Mouse (Mus musculus): ENCODE measurements around the gene Plin2.
"Not testable (repeated sequence)": the region's sequence is repeated elsewhere in the genome, so short reads cannot be mapped to it uniquely, and the experiment has no call there.

Gene Plin2

DNA sequence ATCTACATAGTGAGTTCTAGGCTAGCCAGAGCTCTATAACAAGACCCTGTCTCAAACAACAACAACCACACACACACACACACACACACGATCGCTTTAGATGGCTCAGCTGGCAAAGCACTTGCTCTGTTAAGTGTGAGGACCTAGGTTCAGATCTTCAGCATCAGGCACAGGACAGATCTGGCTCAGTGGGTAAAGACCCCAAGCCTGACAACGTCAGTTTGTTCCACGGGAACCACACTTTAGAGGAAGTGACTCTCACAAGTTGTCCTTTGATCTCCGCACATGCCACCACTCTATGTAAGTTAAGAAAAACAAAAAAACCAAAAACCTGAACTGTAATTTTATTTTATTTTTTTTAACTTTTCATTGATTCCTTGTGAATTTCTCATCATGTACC is 13.4 kb upstream of the Plin2 start:
- no peak for DNase-seq

DNA sequence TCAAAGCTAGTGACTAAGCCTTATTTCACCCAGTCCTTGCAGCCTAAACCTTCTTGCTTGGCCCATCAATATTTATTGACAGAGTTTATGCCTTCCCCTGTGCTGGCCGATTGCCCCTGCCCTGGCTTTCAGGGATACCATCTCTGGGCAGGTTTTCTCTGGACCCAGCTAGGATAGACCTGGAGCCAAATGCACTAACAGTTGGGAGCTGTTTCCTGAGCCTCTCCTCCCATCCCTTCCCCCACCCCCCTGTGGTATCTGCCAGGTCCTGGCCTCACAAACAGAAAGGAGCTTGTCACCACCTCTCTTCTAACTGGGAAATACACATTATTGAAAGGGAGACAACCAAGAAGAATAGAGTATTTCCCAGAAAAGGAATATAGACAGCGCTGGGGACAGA is 12.0 kb upstream of the Plin2 start:
- peak; percentile 39 to 53 for DNase-seq

DNA sequence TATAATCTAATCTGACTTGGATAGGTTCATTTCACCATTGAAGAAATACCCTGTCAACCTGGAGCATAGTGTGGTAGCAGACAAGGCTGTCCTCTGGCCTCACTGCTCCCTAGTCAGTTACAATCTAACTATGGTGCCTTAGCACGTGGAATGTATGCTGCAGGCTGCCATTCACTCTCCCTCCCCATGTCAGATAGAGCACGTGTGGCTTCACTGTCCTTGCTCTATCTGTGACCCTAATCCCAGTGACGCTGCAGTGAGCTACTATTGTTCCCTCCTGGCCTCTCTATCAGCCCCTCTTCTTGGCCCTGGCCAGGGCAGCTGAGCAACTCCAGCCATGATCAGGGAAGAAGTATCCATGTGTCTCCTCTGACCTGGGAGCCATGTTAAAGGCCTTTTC is 11.6 kb upstream of the Plin2 start:
- no peak for DNase-seq

GRCm38 (mm10) chr4:86679686-86680085 is 9.8 kb upstream of the Plin2 start:
- no peak for DNase-seq

DNA sequence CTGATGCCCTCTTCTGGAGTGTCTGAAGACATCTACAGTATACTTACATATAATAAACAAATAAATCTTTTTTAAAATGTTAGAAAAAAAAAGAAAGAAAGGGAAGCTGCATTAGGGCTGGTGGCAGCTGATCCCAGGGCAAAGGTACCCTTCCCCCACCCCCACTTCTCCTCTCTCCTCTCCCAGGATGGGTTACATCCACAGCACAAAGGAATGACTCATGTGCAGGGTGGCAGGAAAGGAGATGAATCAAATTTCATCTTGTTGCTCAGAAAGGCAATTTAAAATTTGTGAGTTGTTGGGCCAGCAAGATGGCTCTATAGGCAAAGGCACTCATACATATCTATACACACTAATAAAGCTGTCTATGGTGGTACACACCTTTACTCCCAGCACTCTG is 6.9 kb upstream of the Plin2 start:
- DNase-seq = no peak

- peak; percentile 40 to 50 for DNase-seq
Observed at GRCm38 (mm10) chr4:86674739-86675138, 4.9 kb upstream of the Plin2 start.

GRCm38 (mm10) chr4:86674150-86674549 is 4.3 kb upstream of the Plin2 start:
- DNase-seq = not testable (repeated sequence)

GRCm38 (mm10) chr4:86672450-86672849 is 2.6 kb upstream of the Plin2 start:
- DNase-seq = no peak

- DNase-seq = no peak
Observed at GRCm38 (mm10) chr4:86671803-86672202, 1.9 kb upstream of the Plin2 start.

- no peak for DNase-seq
Observed at GRCm38 (mm10) chr4:86670582-86671306, 884 bp upstream of the Plin2 start.

DNA sequence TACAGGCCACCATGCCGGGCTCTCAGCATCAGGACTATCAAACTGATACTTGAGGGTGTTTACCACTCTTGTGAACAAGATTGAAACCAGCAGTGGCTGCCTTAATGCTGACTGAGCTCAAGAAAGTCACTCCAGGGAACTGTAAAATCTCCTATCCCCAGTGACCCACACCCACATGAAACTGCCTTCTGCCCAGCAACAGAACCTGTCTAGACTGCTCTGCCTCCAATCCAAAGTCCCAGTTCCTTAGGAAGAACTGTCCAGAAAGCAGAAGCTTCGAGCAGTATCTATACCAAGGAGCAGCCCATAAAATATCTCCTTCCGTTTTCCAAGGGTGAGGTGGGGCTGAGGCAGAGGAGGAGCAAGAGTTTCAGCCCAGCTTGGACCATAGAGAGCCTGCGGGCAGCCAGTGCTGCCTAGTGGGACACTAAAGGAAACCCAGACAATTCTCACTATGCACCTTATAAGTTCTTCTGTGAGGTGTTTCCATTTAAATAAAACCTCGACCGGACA is 563 bp downstream of the Plin2 start:
- DNase-seq = peak; percentile 14 to 30

GRCm38 (mm10) chr4:86668290-86669000 is 1.4 kb downstream of the Plin2 start:
- no peak for DNase-seq

GRCm38 (mm10) chr4:86665596-86665995 is 4.3 kb downstream of the Plin2 start:
- no peak for DNase-seq

DNA sequence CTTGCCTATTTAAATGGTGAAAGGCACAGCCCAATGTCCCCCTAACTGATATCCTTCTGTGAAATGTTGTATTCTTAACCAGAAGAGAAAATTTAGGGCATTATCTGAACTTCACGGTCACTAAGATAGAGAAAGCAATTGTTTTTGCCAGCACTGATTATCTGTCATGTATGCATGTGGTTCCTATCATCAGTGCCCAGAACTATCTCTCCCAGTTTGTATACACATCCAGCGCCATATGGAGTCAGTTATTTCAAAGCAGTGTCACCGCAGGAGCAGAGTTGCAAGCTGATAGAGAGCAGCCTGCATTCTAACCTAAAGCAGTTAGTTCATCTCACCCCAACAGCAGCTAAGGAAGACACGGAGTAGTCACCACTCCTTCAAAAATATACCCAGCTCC is 5.9 kb downstream of the Plin2 start:
- DNase-seq = peak; percentile 22 to 30

- DNase-seq = no peak
Observed at GRCm38 (mm10) chr4:86657176-86657575, 12.7 kb downstream of the Plin2 start.

- DNase-seq = not testable (repeated sequence)
Observed at GRCm38 (mm10) chr4:86656410-86656809, 13.4 kb downstream of the Plin2 start.

DNA sequence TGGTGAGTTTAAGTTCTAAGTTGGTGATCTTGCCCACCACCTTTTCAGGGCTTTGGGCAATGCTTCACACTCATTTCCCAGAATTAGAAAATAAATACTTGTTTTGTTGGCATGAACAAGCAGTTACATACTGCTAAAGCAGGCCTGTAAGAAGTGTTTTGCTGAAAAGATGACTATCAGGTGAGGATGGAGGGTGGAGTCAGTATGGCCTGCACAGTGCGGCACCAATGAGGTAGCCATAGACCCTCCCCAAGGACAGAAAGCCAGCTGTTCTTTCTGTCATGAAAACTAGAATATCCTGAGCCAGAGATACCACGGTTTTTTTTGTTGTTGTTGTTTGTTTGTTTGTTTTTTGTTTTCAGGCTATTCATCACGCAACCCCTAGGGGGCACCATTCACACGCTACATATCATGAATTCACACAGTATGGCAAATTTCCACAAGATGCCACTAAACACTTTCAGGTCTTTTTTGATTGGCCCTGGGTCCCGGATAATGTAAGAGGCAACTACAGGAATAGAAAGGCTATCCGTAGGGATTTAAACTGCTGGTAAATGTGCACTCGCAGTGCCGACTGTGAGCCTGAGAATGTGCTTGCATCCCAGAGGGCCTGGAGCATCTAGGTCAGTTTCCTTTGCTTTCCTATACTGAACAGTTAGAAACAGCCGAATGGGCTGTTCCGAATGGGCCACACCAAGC is 18.0 kb downstream of the Plin2 start:
- DNase-seq = peak; percentile 25 to 61

GRCm38 (mm10) chr4:86648394-86648793 is 21.5 kb downstream of the Plin2 start:
- not testable (repeated sequence) for DNase-seq

DNA sequence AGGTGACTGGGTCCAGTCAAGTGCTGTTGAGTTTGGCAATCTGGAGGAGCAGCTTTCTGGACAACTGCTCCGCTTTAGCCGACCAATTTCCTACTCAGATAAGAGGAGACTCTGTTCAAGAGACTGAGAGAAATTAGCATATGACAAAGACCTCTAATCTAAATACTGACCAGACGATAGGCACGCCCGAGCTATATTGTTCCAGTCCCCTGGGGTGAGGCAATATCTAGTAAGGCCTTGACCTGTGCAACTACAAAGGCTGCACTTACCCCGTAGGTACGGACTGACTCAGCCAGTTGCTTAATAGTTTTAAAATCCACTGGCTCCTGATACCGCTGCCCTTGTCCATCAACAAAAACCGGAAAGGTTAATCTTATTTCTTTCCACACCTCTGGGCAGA is 32.3 kb downstream of the Plin2 start:
- not testable (repeated sequence) for DNase-seq

GRCm38 (mm10) chr4:86634873-86635272 is 35.0 kb downstream of the Plin2 start:
- DNase-seq = peak; percentile 44 to 54

DNA sequence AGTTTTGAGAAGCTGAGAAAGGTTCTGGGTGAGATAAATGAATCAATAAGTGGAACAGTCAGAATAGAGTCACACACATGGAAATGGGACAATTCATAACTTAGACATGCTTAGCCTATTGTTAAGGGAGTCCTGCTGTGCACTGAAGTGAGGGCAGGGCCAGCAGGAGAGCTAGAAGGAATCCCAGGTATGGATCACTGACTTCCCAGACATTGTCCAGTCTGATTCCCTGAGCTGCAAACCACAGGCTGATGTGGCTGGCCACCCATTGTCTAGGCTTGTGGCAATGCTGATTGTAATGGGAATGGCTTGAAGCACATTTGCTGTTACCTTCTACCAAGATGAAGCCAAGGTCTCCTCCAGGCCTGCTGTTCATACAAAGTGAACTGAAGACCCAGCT is 35.5 kb downstream of the Plin2 start:
- peak in 1 of 2 experiments; percentile 7 for DNase-seq

DNA sequence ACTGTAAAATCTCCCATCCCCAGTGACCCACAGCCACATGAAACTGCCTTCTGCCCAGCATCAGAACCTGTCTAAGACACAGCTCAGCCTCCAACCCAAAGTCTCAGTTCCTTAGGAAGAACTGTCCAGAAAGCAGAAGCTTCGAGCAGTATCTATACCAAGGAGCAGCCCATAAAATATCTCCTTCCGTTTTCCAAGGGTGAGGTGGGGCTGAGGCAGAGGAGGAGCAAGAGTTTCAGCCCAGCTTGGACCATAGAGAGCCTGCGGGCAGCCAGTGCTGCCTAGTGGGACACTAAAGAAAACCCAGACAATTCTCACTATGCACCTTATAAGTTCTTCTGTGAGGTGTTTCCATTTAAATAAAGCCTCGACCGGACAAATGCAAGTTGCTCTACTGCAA is 37.3 kb downstream of the Plin2 start:
- DNase-seq = not testable (repeated sequence)

GRCm38 (mm10) chr4:86631831-86632230 is 38.0 kb downstream of the Plin2 start:
- no peak for DNase-seq

DNA sequence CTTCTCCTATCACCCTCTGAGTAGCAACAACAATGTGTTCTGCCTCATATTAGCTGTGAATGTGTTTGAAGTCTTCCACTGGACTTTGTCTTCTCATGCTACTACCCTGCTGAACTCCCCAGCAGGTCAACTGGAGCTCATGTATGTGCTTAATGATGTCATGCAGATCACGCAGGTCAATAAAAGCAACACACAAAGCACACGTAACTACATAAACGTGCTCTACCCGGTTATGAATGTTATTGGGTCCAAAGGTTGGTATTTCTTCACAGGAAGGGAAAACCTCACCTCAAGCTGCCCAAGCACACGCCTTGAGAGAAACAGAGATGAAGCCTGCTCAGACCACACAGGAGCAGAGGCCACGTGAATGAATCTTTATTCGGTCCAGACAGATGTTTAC is 43.4 kb downstream of the Plin2 start:
- not testable (repeated sequence) for DNase-seq
